Mouse (Mus musculus) mesoderm, embryonic 11.5 days (tissue): Measurements from ENCODE around the gene Hoxa3.

Experiments used
- DNase-seq: peaks from one replicate; pipeline ENCODE4 v3.0.0-alpha.2; 2012; ENCODE audit warnings: low read depth, low spot score

The Hoxa3 gene

GRCm38 (mm10) chr6:52183311-52184080 is 29.6 kb downstream of the Hoxa3 start:
- no peak for DNase-seq

- no peak for DNase-seq
Observed at GRCm38 (mm10) chr6:52182793-52183192, 30.3 kb downstream of the Hoxa3 start.

- DNase-seq = no peak
Observed at GRCm38 (mm10) chr6:52182030-52182429, 31.1 kb downstream of the Hoxa3 start.

- no peak for DNase-seq
Observed at GRCm38 (mm10) chr6:52180726-52181125, 32.4 kb downstream of the Hoxa3 start.

GRCm38 (mm10) chr6:52180213-52180710 is 32.9 kb downstream of the Hoxa3 start:
- DNase-seq = no peak

- no peak for DNase-seq
Observed at GRCm38 (mm10) chr6:52179690-52180089, 33.4 kb downstream of the Hoxa3 start.

- DNase-seq = no peak
Observed at GRCm38 (mm10) chr6:52178918-52179665, 34.0 kb downstream of the Hoxa3 start.

- DNase-seq = no peak
Observed at GRCm38 (mm10) chr6:52177806-52178205, 35.3 kb downstream of the Hoxa3 start.

GRCm38 (mm10) chr6:52177061-52177735 is 35.9 kb downstream of the Hoxa3 start, which contains the start of gene 5730596B20Rik:
TSS of gene 5730596B20Rik (plus strand) at chr6:52177498.
- DNase-seq = peak; percentile 87

- DNase-seq = no peak
Observed at GRCm38 (mm10) chr6:52176391-52176790, 36.7 kb downstream of the Hoxa3 start.

GRCm38 (mm10) chr6:52175864-52176263 is 37.3 kb downstream of the Hoxa3 start:
- peak; percentile 89 for DNase-seq

GRCm38 (mm10) chr6:52174968-52175751 is 38.0 kb downstream of the Hoxa3 start:
- DNase-seq = peak; percentile 93

GRCm38 (mm10) chr6:52173648-52174047 is 39.5 kb downstream of the Hoxa3 start:
- no peak for DNase-seq

GRCm38 (mm10) chr6:52172501-52172900 is 40.6 kb downstream of the Hoxa3 start:
- DNase-seq = peak; percentile 97

GRCm38 (mm10) chr6:52171938-52172337 is 41.2 kb downstream of the Hoxa3 start:
- no peak for DNase-seq

GRCm38 (mm10) chr6:52171331-52171730 is 41.8 kb downstream of the Hoxa3 start:
- DNase-seq = peak; percentile 88

- no peak for DNase-seq
Observed at GRCm38 (mm10) chr6:52170898-52171223, 42.3 kb downstream of the Hoxa3 start.

GRCm38 (mm10) chr6:52170166-52170897 is 42.8 kb downstream of the Hoxa3 start:
- no peak for DNase-seq

GRCm38 (mm10) chr6:52169499-52170165 is 43.5 kb downstream of the Hoxa3 start:
- DNase-seq = no peak
